Mouse (Mus musculus) embryonic facial prominence, embryonic 13.5 days (tissue): ENCODE results near the gene Vax1. TPM values are rescaled to one million over a fixed set of nuclear protein-coding genes. Genes with fewer than 3 reads are reported as not detected.

ENCODE experiments used
- ATAC-seq: fragments of 200-750 bp; cut with Nextera tagmentation; 2 replicates; pipeline ENCODE4 v1.8.0; 2017; ENCODE audit warnings: low read depth; ENCODE audit not compliant: insufficient number of reproducible peaks, insufficient read depth, low FRiP score, low TSS enrichment
- H3K27ac ChIP-seq: fragments of 300-500 bp; sonication (generic); 2 replicates; pipeline ENCODE4 v1.5.1; 2015; ENCODE audit warnings: moderate library complexity, mild to moderate bottlenecking, inconsistent platforms
- H3K27me3 ChIP-seq: fragments of 300-500 bp; sonication (generic); 2 replicates; pipeline ENCODE4 v1.6.1; 2015; ENCODE audit warnings: mild to moderate bottlenecking, inconsistent platforms
- H3K36me3 ChIP-seq: fragments of 300-500 bp; sonication (generic); 2 replicates; pipeline ENCODE4 v1.6.1; 2015; ENCODE audit warnings: mild to moderate bottlenecking, inconsistent platforms
- H3K4me1 ChIP-seq: fragments of 300-500 bp; sonication (generic); 2 replicates; pipeline ENCODE4 v1.6.1; 2015; ENCODE audit warnings: inconsistent platforms
- H3K4me2 ChIP-seq: fragments of 300-500 bp; sonication (generic); 2 replicates; pipeline ENCODE4 v1.6.1; 2015; ENCODE audit warnings: moderate library complexity, mild to moderate bottlenecking, inconsistent platforms
- H3K4me3 ChIP-seq: fragments of 300-500 bp; sonication (generic); 2 replicates; pipeline ENCODE4 v1.5.1; 2015; ENCODE audit warnings: mild to moderate bottlenecking, inconsistent platforms
- H3K9ac ChIP-seq: fragments of 300-500 bp; sonication (generic); 2 replicates; pipeline ENCODE4 v1.6.1; 2015; ENCODE audit warnings: mild to moderate bottlenecking, inconsistent platforms
- H3K9me3 ChIP-seq: fragments of 300-500 bp; sonication (generic); 2 replicates; pipeline ENCODE4 v1.6.1; 2016; ENCODE audit warnings: inconsistent platforms
- WGBS: fragments of 180-500 bp; shearing (Covaris S2); methylation state at CpG from one replicate; pipeline ENCODE4 v1.1.7; 2015; ENCODE audit warnings: mixed read lengths; 5-methylcytosine and 5-hydroxymethylcytosine counted together
- polyA plus RNA-seq: library from polyadenylated mRNA; unstranded; fragments of >200 nt; fragmentation: Nextera tagmentation; extraction: Ambion mirVana; gene quantifications from 2 replicates; pipeline ENCODE4 v1.2.1, GENCODE M21; 2015

The Vax1 gene
- polyA plus RNA-seq, 1 experiment from 2014 or later: not detected

- H3K4me2 ChIP-seq: no peak overlapping the region
- H3K27me3 ChIP-seq: peaks cover 100% of the 10 kb centered on the region
- H3K27ac ChIP-seq: no peak overlapping the region
- no peak for ATAC-seq
- WGBS: 16% methylated on average over 5 of the region's 5 CpGs
- H3K4me1 ChIP-seq: peaks cover 31% of the 10 kb centered on the region
- H3K9ac ChIP-seq: no peak overlapping the region
- H3K4me3 ChIP-seq: no peak overlapping the region
- H3K36me3 ChIP-seq: no peaks in the 10 kb centered on the region
- H3K9me3 ChIP-seq: no peaks in the 10 kb centered on the region
These were observed 2.0 kb downstream of the Vax1 start for GRCm38 (mm10) chr19:59167871-59168270.

GRCm38 (mm10) chr19:59166879-59167278 is 3.0 kb downstream of the Vax1 start:
- Histone ChIP-seq H3K27ac (no peak overlapping the region), H3K27me3 (peaks cover 100% of the 10 kb centered on the region), H3K9ac (peak overlapping the region; percentile 61; the same call in 1 of the 2 replicates), H3K4me2 (peak overlapping the region; percentile 71), H3K36me3 (no peaks in the 10 kb centered on the region), H3K4me1 (peaks cover 31% of the 10 kb centered on the region), H3K9me3 (no peaks in the 10 kb centered on the region), H3K4me3 (peak overlapping the region; percentile 45)
- ATAC-seq: no peak
- WGBS: 2% methylated on average over 13 of the region's 13 CpGs

GRCm38 (mm10) chr19:59166311-59166761 is 3.5 kb downstream of the Vax1 start:
- H3K36me3 ChIP-seq: no peaks in the 10 kb centered on the region
- H3K4me2 ChIP-seq: peak overlapping the region; percentile 71
- peak overlapping the region; percentile 45 for H3K4me3 ChIP-seq
- no peak overlapping the region for H3K27ac ChIP-seq
- peak overlapping the region; percentile 61 for H3K9ac ChIP-seq
- WGBS: under 1% methylated on average over 44 of the region's 55 CpGs
- no peaks in the 10 kb centered on the region for H3K9me3 ChIP-seq
- H3K4me1 ChIP-seq: peaks cover 31% of the 10 kb centered on the region
- H3K27me3 ChIP-seq: peaks cover 100% of the 10 kb centered on the region
- ATAC-seq: no peak

GRCm38 (mm10) chr19:59165577-59165976 is 4.3 kb downstream of the Vax1 start:
- peaks cover 28% of the 10 kb centered on the region for H3K4me1 ChIP-seq
- no peak overlapping the region for H3K9ac ChIP-seq
- no peak overlapping the region for H3K4me2 ChIP-seq
- WGBS: 4% methylated on average over 7 of the region's 7 CpGs
- no peak for ATAC-seq
- no peaks in the 10 kb centered on the region for H3K9me3 ChIP-seq
- peaks cover 100% of the 10 kb centered on the region for H3K27me3 ChIP-seq
- no peaks in the 10 kb centered on the region for H3K36me3 ChIP-seq
- no peak overlapping the region for H3K27ac ChIP-seq
- H3K4me3 ChIP-seq: no peak overlapping the region

- H3K9me3 ChIP-seq: no peaks in the 10 kb centered on the region
- H3K27ac ChIP-seq: no peak overlapping the region
- H3K36me3 ChIP-seq: no peaks in the 10 kb centered on the region
- ATAC-seq: no peak
- H3K4me1 ChIP-seq: peaks cover 25% of the 10 kb centered on the region
- peaks cover 99% of the 10 kb centered on the region for H3K27me3 ChIP-seq
- no peak overlapping the region for H3K9ac ChIP-seq
- no peak overlapping the region for H3K4me3 ChIP-seq
- WGBS: 4% methylated on average over 16 of the region's 16 CpGs
- H3K4me2 ChIP-seq: no peak overlapping the region
These were observed 4.8 kb downstream of the Vax1 start for GRCm38 (mm10) chr19:59164896-59165560.

- Histone ChIP-seq H3K27ac (no peak overlapping the region), H3K4me2 (no peak overlapping the region), H3K4me3 (no peak overlapping the region), H3K27me3 (peaks cover 97% of the 10 kb centered on the region), H3K9ac (no peak overlapping the region), H3K36me3 (no peaks in the 10 kb centered on the region), H3K4me1 (peaks cover 16% of the 10 kb centered on the region), H3K9me3 (no peaks in the 10 kb centered on the region)
- ATAC-seq: no peak
- 16% methylated on average over 1 of the region's 1 CpGs for WGBS
These were observed 5.7 kb downstream of the Vax1 start for GRCm38 (mm10) chr19:59164111-59164510.

- Histone ChIP-seq H3K4me2 (no peak overlapping the region), H3K9me3 (no peaks in the 10 kb centered on the region), H3K4me1 (no peaks in the 10 kb centered on the region), H3K36me3 (no peaks in the 10 kb centered on the region), H3K4me3 (no peak overlapping the region), H3K9ac (no peak overlapping the region), H3K27ac (no peak overlapping the region), H3K27me3 (peaks cover 32% of the 10 kb centered on the region)
- WGBS: 52% methylated on average over 4 of the region's 4 CpGs
- ATAC-seq: no peak
These were observed 13.2 kb downstream of the Vax1 start for GRCm38 (mm10) chr19:59156702-59157101.

GRCm38 (mm10) chr19:59154171-59154570 is 15.7 kb downstream of the Vax1 start:
- Histone ChIP-seq H3K9ac (no peak overlapping the region), H3K4me3 (no peak overlapping the region), H3K27me3 (peaks cover 10% of the 10 kb centered on the region), H3K9me3 (no peaks in the 10 kb centered on the region), H3K27ac (no peak overlapping the region), H3K36me3 (no peaks in the 10 kb centered on the region), H3K4me2 (no peak overlapping the region), H3K4me1 (no peaks in the 10 kb centered on the region)
- 89% methylated on average over 2 of the region's 2 CpGs for WGBS
- no peak for ATAC-seq

- no peak for ATAC-seq
These were observed 24.2 kb downstream of the Vax1 start for GRCm38 (mm10) chr19:59145492-59146140.

GRCm38 (mm10) chr19:59145064-59145463 is 24.8 kb downstream of the Vax1 start:
- ATAC-seq: no peak
- H3K27ac ChIP-seq: no peak overlapping the region
- H3K9ac ChIP-seq: no peak overlapping the region
- H3K9me3 ChIP-seq: no peaks in the 10 kb centered on the region
- WGBS: 56% methylated on average over 6 of the region's 6 CpGs
- no peaks in the 10 kb centered on the region for H3K36me3 ChIP-seq
- H3K4me2 ChIP-seq: no peak overlapping the region
- H3K4me3 ChIP-seq: no peak overlapping the region
- no peaks in the 10 kb centered on the region for H3K27me3 ChIP-seq
- H3K4me1 ChIP-seq: 0 out of 2 replicates have a peak, but pooled peaks cover 5% of the 10 kb centered on the region

More at GRCm38 (mm10) chr19:59145492-59146140, 24.2 kb downstream of the Vax1 start:
- WGBS: 43% methylated on average over 9 of the region's 9 CpGs
- H3K4me2 ChIP-seq: no peak overlapping the region
- H3K4me3 ChIP-seq: no peak overlapping the region
- no peak overlapping the region for H3K9ac ChIP-seq
- no peaks in the 10 kb centered on the region for H3K36me3 ChIP-seq
- no peaks in the 10 kb centered on the region for H3K27me3 ChIP-seq
- 0 out of 2 replicates have a peak, but pooled peaks cover 5% of the 10 kb centered on the region for H3K4me1 ChIP-seq
- H3K27ac ChIP-seq: no peak overlapping the region
- no peaks in the 10 kb centered on the region for H3K9me3 ChIP-seq

GRCm38 (mm10) chr19:59142206-59142605 is 27.6 kb downstream of the Vax1 start:
- Histone ChIP-seq H3K27ac (no peak overlapping the region), H3K36me3 (no peaks in the 10 kb centered on the region), H3K9me3 (no peaks in the 10 kb centered on the region), H3K27me3 (no peaks in the 10 kb centered on the region), H3K4me3 (no peak overlapping the region), H3K9ac (no peak overlapping the region), H3K4me2 (no peak overlapping the region), H3K4me1 (0 out of 2 replicates have a peak, but pooled peaks cover 5% of the 10 kb centered on the region)
- ATAC-seq: no peak
- WGBS: 53% methylated on average over 4 of the region's 4 CpGs

- no peaks in the 10 kb centered on the region for H3K36me3 ChIP-seq
- H3K4me3 ChIP-seq: no peak overlapping the region
- no peaks in the 10 kb centered on the region for H3K9me3 ChIP-seq
- H3K4me1 ChIP-seq: no peaks in the 10 kb centered on the region
- WGBS: 58% methylated on average over 8 of the region's 8 CpGs
- peaks cover 10% of the 10 kb centered on the region for H3K27me3 ChIP-seq
- no peak overlapping the region for H3K4me2 ChIP-seq
- no peak overlapping the region for H3K27ac ChIP-seq
- no peak overlapping the region for H3K9ac ChIP-seq
- ATAC-seq: no peak
These were observed 34.5 kb downstream of the Vax1 start for GRCm38 (mm10) chr19:59135387-59135786.
